Mouse (Mus musculus) cortical plate, adult 2 months (tissue): Measurements from ENCODE around the gene Sh3gl1. TPM values are rescaled to one million over a fixed set of nuclear protein-coding genes. Genes with fewer than 3 reads are reported as not detected.

ENCODE experiments used
- H3K27ac ChIP-seq: fragments of 200-500 bp; 2 replicates; pipeline ENCODE4 v1.5.1; 2012; ENCODE audit warnings: low read length, control low read depth, inconsistent platforms; ENCODE audit not compliant: insufficient read depth
- H3K4me1 ChIP-seq: fragments of 200-500 bp; 2 replicates; pipeline ENCODE4 v1.6.1; 2011; ENCODE audit warnings: low read length; ENCODE audit not compliant: control insufficient read depth, insufficient read depth
- H3K4me3 ChIP-seq: fragments of 200-500 bp; 2 replicates; pipeline ENCODE4 v1.5.1; 2011; ENCODE audit warnings: mild to moderate bottlenecking, low read length, control low read depth; ENCODE audit not compliant: insufficient read depth
- CTCF ChIP-seq: fragments of 200-500 bp; IDR thresholded peaks from 2 replicates; pipeline ENCODE4 v1.5.1; 2011; ENCODE audit warnings: mild to moderate bottlenecking, control low read depth, low read length; ENCODE audit not compliant: insufficient read depth; ENCODE audit errors: extremely low read depth
- POLR2A ChIP-seq: fragments of 200-500 bp; IDR thresholded peaks from 2 replicates; pipeline ENCODE4 v1.6.1; 2011; ENCODE audit warnings: mild to moderate bottlenecking, low read length, control low read depth; ENCODE audit not compliant: insufficient read depth; ENCODE audit errors: extremely low read depth
- polyA plus RNA-seq: library from polyadenylated mRNA; depleted of rRNA; stranded (reverse); fragments of >200 nt; gene quantifications from 2 replicates; pipeline ENCODE4 v1.2.3, GENCODE M21; 2012

The Sh3gl1 gene
- polyA plus RNA-seq, 1 experiment: 56.5 TPM

- Histone ChIP-seq H3K27ac (peak overlapping the region; percentile 72), H3K4me1 (peaks cover 21% of the 10 kb centered on the region)
- TF ChIP-seq POLR2A: 0 out of 2 replicates have a peak, but pooled peaks have one; percentile 30
- no peak for TF ChIP-seq CTCF
Measured at GRCm38 (mm10) chr17:56021161-56021910, 15.1 kb downstream of the Sh3gl1 start.

GRCm38 (mm10) chr17:56020400-56021084 is 15.9 kb downstream of the Sh3gl1 start:
- Histone ChIP-seq H3K4me3 (no peak overlapping the region), H3K4me1 (peaks cover 18% of the 10 kb centered on the region), H3K27ac (peak overlapping the region; percentile 72; the same call in 1 of the 2 replicates)
- TF ChIP-seq POLR2A (0 out of 2 replicates have a peak, but pooled peaks have one; percentile 12), CTCF (no peak)

More at GRCm38 (mm10) chr17:56021161-56021910, 15.1 kb downstream of the Sh3gl1 start:
- no peak overlapping the region for H3K4me3 ChIP-seq

DNA sequence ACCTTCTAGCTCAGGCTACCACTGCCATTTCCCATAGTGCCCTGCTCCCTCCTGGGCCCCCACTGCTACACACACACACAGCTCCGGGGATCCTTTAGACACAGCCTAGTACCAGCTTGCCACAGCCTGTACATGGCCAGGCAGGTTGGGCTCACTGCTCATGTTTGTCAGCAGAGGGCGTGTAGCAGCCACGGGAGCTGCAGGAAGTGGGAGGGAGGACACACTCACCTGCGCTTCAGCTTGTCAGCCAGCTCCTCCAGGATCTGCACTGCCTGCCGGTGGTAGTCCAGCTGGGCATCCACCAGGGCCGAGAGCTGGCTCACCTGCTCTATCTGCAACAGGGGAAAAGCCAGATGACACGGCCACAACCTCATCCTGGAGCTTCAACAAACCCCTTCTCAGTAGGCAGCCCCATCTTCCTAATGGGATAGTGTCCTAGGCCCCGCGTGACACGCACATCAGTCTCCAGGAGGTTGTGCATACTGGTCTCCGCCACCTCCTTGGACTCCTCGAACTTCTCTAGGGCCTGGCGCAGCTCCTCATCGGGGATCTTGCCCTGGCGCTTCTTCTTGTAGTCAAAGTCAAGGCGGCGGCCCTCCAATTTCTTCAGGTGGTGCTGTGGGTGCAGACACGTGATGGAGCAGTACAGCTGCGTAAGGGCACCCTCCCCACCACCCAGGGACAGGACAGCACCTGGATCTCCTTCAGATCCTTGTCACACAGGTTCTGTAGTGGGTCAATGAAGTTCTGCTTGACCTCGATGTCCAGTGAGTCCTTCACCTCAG is 17.9 kb downstream of the Sh3gl1 start:
- TF ChIP-seq POLR2A (peak; percentile 34; the same call in 1 of the 2 replicates), CTCF (peak; percentile 61)
- Histone ChIP-seq H3K27ac (no peak overlapping the region), H3K4me3 (no peak overlapping the region), H3K4me1 (peaks cover 12% of the 10 kb centered on the region)

DNA sequence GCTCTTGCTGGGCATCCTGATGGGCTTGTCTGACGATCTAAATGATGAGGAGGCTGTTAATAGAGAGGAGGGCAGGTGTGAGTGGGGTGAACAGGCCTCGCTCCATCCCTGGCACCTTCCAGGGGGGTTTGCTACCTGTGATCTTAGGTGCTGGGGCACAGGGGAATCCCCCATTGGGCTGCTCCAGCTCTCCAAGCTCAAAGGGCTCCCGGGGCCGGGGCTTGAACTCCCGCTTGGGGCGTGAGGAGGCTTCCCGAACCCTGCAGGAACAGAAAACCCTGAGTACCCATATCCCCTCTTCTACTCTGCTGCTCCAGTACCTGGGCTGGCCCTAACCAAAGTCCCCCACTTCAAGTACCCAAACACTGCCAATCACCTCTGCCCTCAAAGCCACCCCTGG is 18.6 kb downstream of the Sh3gl1 start:
- H3K4me3 ChIP-seq: no peak overlapping the region
- TF ChIP-seq CTCF (no peak), POLR2A (no peak)
- no peak overlapping the region for H3K27ac ChIP-seq
- H3K4me1 ChIP-seq: peaks cover 11% of the 10 kb centered on the region

GRCm38 (mm10) chr17:56016793-56017785 is 19.3 kb downstream of the Sh3gl1 start:
- Histone ChIP-seq H3K27ac (no peak overlapping the region), H3K4me1 (peaks cover 8% of the 10 kb centered on the region), H3K4me3 (no peak overlapping the region)
- TF ChIP-seq POLR2A: peak; percentile 50
- no peak for TF ChIP-seq CTCF

- TF ChIP-seq CTCF (no peak), POLR2A (0 out of 2 replicates have a peak, but pooled peaks have one; percentile 8)
- Histone ChIP-seq H3K27ac (no peak overlapping the region), H3K4me1 (peaks cover 2% of the 10 kb centered on the region; the same call in 1 of the 2 replicates), H3K4me3 (no peak overlapping the region)
Measured at GRCm38 (mm10) chr17:56016382-56016781, 20.1 kb downstream of the Sh3gl1 start.

DNA sequence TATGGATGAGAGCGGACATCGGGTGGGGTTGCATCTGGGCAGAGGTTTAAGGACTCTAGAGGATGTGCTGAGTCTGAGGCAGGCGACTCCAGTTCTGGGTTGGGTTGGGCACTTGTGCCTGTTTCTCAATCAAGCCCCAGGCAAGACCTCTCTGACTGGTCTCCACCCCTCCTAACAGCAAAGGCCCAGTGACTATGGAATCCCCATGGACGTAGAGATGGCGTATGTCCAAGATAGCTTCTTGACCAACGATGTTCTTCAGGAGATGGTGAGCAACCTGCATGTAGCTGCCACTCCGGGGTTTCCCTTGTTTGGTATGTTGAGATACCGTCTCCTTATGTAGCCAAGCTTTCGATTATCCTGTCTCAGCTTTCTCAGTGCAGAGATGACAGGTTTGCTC is 21.1 kb downstream of the Sh3gl1 start:
- TF ChIP-seq CTCF (no peak), POLR2A (no peak)
- H3K4me1 ChIP-seq: peaks cover 3% of the 10 kb centered on the region; the same call in 1 of the 2 replicates
- no peak overlapping the region for H3K4me3 ChIP-seq
- H3K27ac ChIP-seq: no peak overlapping the region

DNA sequence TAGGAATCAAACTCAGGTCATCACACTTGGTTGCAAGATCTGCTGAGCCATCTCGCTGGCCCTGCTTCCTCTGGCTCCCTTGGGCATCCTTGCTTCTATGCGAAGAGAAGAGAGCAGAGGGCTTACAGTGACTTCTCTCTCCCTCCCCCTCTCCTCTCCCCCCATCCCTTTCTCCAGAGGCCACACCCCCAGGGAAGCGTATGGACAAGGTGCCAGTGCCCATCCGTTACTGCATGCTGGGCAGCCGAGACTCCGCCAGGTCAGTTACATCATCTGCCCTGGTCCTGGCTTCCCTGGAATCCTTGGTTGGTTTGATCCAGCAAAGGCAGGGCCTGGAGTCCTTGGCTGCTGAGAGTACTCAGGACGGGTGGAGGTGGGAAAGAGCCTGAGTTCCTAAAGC is 25.0 kb downstream of the Sh3gl1 start:
- Histone ChIP-seq H3K4me3 (no peak overlapping the region), H3K4me1 (peaks cover 6% of the 10 kb centered on the region; the same call in 1 of the 2 replicates), H3K27ac (no peak overlapping the region)
- TF ChIP-seq CTCF (no peak), POLR2A (no peak)

DNA sequence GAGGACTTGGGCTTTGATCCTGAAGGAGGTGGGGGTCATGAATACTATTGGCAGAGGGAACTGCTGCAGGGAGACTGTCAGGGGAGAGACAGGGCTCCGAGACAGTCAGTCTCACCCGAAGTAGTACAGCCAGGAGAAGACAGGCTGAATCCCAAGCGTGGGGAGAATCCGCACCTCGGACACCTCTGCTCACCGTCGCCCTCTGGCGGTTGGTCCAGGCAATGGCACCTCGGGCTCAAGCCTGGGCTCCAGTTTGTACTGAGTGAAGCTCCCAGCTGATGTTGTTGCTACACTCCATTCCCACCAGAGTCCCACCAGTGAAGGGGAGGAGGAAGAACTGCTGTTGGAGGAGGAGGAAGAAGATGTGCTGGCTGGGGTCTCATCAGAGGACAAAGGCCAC is 25.8 kb downstream of the Sh3gl1 start:
- peak overlapping the region; percentile 68 for H3K4me3 ChIP-seq
- TF ChIP-seq CTCF (peak; percentile 90), POLR2A (no peak)
- peaks cover 6% of the 10 kb centered on the region; the same call in 1 of the 2 replicates for H3K4me1 ChIP-seq
- H3K27ac ChIP-seq: no peak overlapping the region
